Mouse (Mus musculus): ENCODE results near the gene Masp1. TPM values are rescaled to one million over a fixed set of nuclear protein-coding genes. Genes with fewer than 3 reads are reported as not detected.

Gene Masp1
- total and polyA plus RNA-seq, 3 experiments: 0.11 to 0.34 TPM; not detected in 1

GRCm38 (mm10) chr16:23554673-23555072 lies 34.1 kb upstream of the Masp1 start:
- peaks cover 9 to 20% of the 10 kb centered on the region in 2 experiments for H3K4me1 ChIP-seq (ENCODE audit: control insufficient read depth in 1 of 2, insufficient read depth in 2 of 2)
- H3K9ac ChIP-seq (ENCODE audit: insufficient read depth, low read depth): no peak overlapping the region
- in situ Hi-C loops (cut with MboI; ENCODE audit: low pct_ligation_motif_present, low pct_unique_long_range_greater_than_20kb, low sequenced_read_pairs): no loop called here
- no peak overlapping the region for H3K4me2 ChIP-seq (ENCODE audit: insufficient read depth, low read depth, poor library complexity, severe bottlenecking)
- dilution Hi-C loops (cut with MboI; ENCODE audit: extremely low pct_ligation_motif_present, extremely low pct_unique_long_range_greater_than_20kb, low sequenced_read_pairs): no loop called here
- no peak overlapping the region for H3K4me3 ChIP-seq (replicated peaks in 1 of 3; ENCODE audit: low read depth in 2 of 3, low read length in 2 of 3, poor library complexity in 1 of 3)
- no peak for DNase-seq (ENCODE audit: extremely low read depth)
- H3K79me2 ChIP-seq (replicated peaks; ENCODE audit: control insufficient read depth, extremely low read depth, insufficient read depth, poor library complexity, severe bottlenecking): no peaks in the 10 kb centered on the region
- H3K36me3 ChIP-seq (replicated peaks in 1 of 2; ENCODE audit: control insufficient read depth in 1 of 2, insufficient read depth in 1 of 2, low read length in 1 of 2): no peaks in the 10 kb centered on the region
- H3K27me3 ChIP-seq (replicated peaks): no peaks in the 10 kb centered on the region
- H3K9me3 ChIP-seq (replicated peaks; ENCODE audit: low read length): no peaks in the 10 kb centered on the region
- no peak for TF ChIP-seq ETS1 (conservative IDR thresholded peaks at IDR 0.05; ENCODE audit: low read depth, low read length)
- no peak for TF ChIP-seq HCFC1 (IDR thresholded peaks at IDR 0.05; ENCODE audit: low read depth, low read length)
- TF ChIP-seq POLR2A (IDR thresholded peaks at IDR 0.05; ENCODE audit: low read depth, low read length): no peak
- no peak overlapping the region for H3K27ac ChIP-seq (ENCODE audit: insufficient read depth, low read depth)

DNA sequence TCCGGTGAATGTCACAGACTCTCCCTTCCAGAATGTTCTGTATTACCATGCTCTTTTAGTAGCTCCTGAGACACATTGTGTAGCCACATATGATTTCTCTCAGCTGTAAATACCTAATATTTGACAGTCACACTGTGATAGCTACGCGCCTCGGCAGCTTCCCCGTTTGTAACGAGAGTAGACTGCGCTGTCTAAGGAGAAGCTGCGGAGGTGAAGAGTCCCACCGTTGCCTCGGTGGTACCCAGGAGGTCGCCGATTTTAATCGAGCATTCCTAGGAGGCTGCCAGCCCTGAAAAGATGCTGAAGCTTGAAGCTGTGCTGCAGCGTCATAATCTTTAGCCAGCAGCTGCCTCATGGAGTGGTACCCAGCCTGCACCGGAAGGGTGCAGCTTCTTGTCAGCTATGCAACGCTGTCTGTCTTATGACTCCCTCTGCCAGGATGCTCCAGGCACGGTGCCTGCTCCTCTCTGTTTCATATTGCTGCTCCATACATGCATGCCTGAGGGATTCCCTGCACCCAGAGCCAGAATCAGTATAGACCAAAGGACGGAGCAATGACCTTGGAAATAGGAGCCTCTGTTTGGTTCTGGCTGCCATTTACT lies 30.5 kb upstream of the Masp1 start:
- H3K27me3 ChIP-seq (replicated peaks): no peaks in the 10 kb centered on the region
- dilution Hi-C loops (cut with MboI; ENCODE audit: extremely low pct_ligation_motif_present, extremely low pct_unique_long_range_greater_than_20kb, low sequenced_read_pairs) (no loop called here), in situ Hi-C loops (cut with MboI; ENCODE audit: low pct_ligation_motif_present, low pct_unique_long_range_greater_than_20kb, low sequenced_read_pairs) (no loop called here)
- H3K9me3 ChIP-seq (replicated peaks; ENCODE audit: low read length): no peaks in the 10 kb centered on the region
- no peak for DNase-seq (ENCODE audit: extremely low read depth)
- H3K79me2 ChIP-seq (replicated peaks; ENCODE audit: control insufficient read depth, extremely low read depth, insufficient read depth, poor library complexity, severe bottlenecking): no peaks in the 10 kb centered on the region
- peaks cover 0 to 5% of the 10 kb centered on the region in 2 experiments; a peak in 2 of 4 replicates for H3K4me1 ChIP-seq (ENCODE audit: control insufficient read depth in 1 of 2, insufficient read depth in 2 of 2)
- no peak overlapping the region for H3K4me3 ChIP-seq (replicated peaks in 1 of 3; ENCODE audit: low read depth in 2 of 3, low read length in 2 of 3, poor library complexity in 1 of 3)
- no peaks in the 10 kb centered on the region for H3K36me3 ChIP-seq (replicated peaks in 1 of 2; ENCODE audit: control insufficient read depth in 1 of 2, insufficient read depth in 1 of 2, low read length in 1 of 2)
- H3K4me2 ChIP-seq (ENCODE audit: insufficient read depth, low read depth, poor library complexity, severe bottlenecking): no peak overlapping the region
- TF ChIP-seq ZKSCAN1 (IDR thresholded peaks at IDR 0.05; ENCODE audit: borderline replicate concordance, low read depth, low read length) (no peak), TBP (conservative IDR thresholded peaks at IDR 0.05; ENCODE audit: low read depth, low read length) (no peak), MYC (IDR thresholded peaks at IDR 0.05; ENCODE audit: low read depth, low read length) (no peak), KAT2A (IDR thresholded peaks at IDR 0.05; ENCODE audit: insufficient replicate concordance, low read length) (no peak), MAFK (IDR thresholded peaks at IDR 0.05; ENCODE audit: insufficient replicate concordance, low read length) (no peak), UBTF (IDR thresholded peaks at IDR 0.05; ENCODE audit: low read depth, low read length) (no peak), MXI1 (IDR thresholded peaks at IDR 0.05; ENCODE audit: low read depth, low read length) (no peak), PAX5 (IDR thresholded peaks at IDR 0.05; ENCODE audit: low read length) (no peak), JUN (IDR thresholded peaks at IDR 0.05; ENCODE audit: insufficient read depth, low read depth, low read length) (no peak), ZMIZ1 (IDR thresholded peaks at IDR 0.05; ENCODE audit: low read depth, low read length) (no peak), RCOR1 (conservative IDR thresholded peaks at IDR 0.05; ENCODE audit: low read depth, low read length) (no peak), BHLHE40 (IDR thresholded peaks at IDR 0.05; ENCODE audit: low read depth, low read length) (no peak), ETS1 (conservative IDR thresholded peaks at IDR 0.05; ENCODE audit: low read depth, low read length) (no peak), USF2 (conservative IDR thresholded peaks at IDR 0.05; ENCODE audit: low read depth, low read length) (no peak)
- H3K27ac ChIP-seq (ENCODE audit: insufficient read depth, low read depth): no peak overlapping the region
- no peak overlapping the region for H3K9ac ChIP-seq (ENCODE audit: insufficient read depth, low read depth)
